Mouse (Mus musculus) liver, embryonic 12.5 days (tissue): Measurements from ENCODE around the gene Map7. TPM values are rescaled to one million over a fixed set of nuclear protein-coding genes. Genes with fewer than 3 reads are reported as not detected.

Experiments
- ATAC-seq: fragments of 200-750 bp; cut with Nextera tagmentation; 2 replicates; pipeline ENCODE4 v1.8.0; 2017; ENCODE audit warnings: moderate number of reproducible peaks, mild to moderate bottlenecking, moderate library complexity
- H3K27ac ChIP-seq: fragments of 300-500 bp; sonication (generic); 2 replicates; pipeline ENCODE4 v1.5.1; 2016; ENCODE audit warnings: mild to moderate bottlenecking
- H3K27me3 ChIP-seq: fragments of 300-500 bp; sonication (generic); replicated peaks from 2 replicates; pipeline ENCODE4 v1.6.1; 2016; ENCODE audit warnings: mild to moderate bottlenecking, moderate library complexity
- H3K36me3 ChIP-seq: fragments of 300-500 bp; sonication (generic); 2 replicates; pipeline ENCODE4 v1.6.1; 2016; ENCODE audit warnings: mild to moderate bottlenecking, moderate library complexity
- H3K4me1 ChIP-seq: fragments of 300-500 bp; sonication (generic); 2 replicates; pipeline ENCODE4 v1.6.1; 2016
- H3K4me2 ChIP-seq: fragments of 300-500 bp; sonication (generic); 2 replicates; pipeline ENCODE4 v1.6.1; 2016; ENCODE audit warnings: mild to moderate bottlenecking, moderate library complexity
- H3K4me3 ChIP-seq: fragments of 300-500 bp; sonication (generic); 2 replicates; pipeline ENCODE4 v1.5.1; 2016; ENCODE audit warnings: mild to moderate bottlenecking, moderate library complexity
- H3K9ac ChIP-seq: fragments of 300-500 bp; sonication (generic); 2 replicates; pipeline ENCODE4 v1.6.1; 2016; ENCODE audit warnings: mild to moderate bottlenecking, moderate library complexity
- H3K9me3 ChIP-seq: fragments of 300-500 bp; sonication (generic); replicated peaks from 2 replicates; pipeline ENCODE4 v1.6.1; 2016; ENCODE audit warnings: mild to moderate bottlenecking, moderate library complexity
- WGBS: fragments of 180-500 bp; shearing (Covaris S2); methylation state at CpG from one replicate; pipeline ENCODE4 v1.1.7; 2016; ENCODE audit not compliant: insufficient replicate concordance; 5-methylcytosine and 5-hydroxymethylcytosine counted together
- polyA plus RNA-seq: library from polyadenylated mRNA; unstranded; fragments of >200 nt; fragmentation: Nextera tagmentation; extraction: Ambion mirVana; gene quantifications from 2 replicates; pipeline ENCODE4 v1.2.1, GENCODE M21; 2016

Gene Map7
- polyA plus RNA-seq, 1 experiment from 2014 or later: 6.6 TPM

GRCm38 (mm10) chr10:20173733-20174132 is 25.5 kb downstream of the Map7 start:
- Histone ChIP-seq H3K4me3 (no peak overlapping the region), H3K4me1 (peaks cover 17% of the 10 kb centered on the region), H3K9ac (no peak overlapping the region), H3K27me3 (no peaks in the 10 kb centered on the region), H3K27ac (no peak overlapping the region), H3K9me3 (no peaks in the 10 kb centered on the region), H3K4me2 (no peak overlapping the region), H3K36me3 (no peaks in the 10 kb centered on the region)
- WGBS: 66% methylated on average over 4 of the region's 4 CpGs
- ATAC-seq: no peak

GRCm38 (mm10) chr10:20176054-20176453 is 27.8 kb downstream of the Map7 start:
- 60% methylated on average over 7 of the region's 7 CpGs for WGBS
- Histone ChIP-seq H3K4me2 (no peak overlapping the region), H3K27me3 (no peaks in the 10 kb centered on the region), H3K4me1 (peaks cover 21% of the 10 kb centered on the region), H3K9me3 (no peaks in the 10 kb centered on the region), H3K36me3 (no peaks in the 10 kb centered on the region), H3K27ac (no peak overlapping the region), H3K9ac (no peak overlapping the region), H3K4me3 (no peak overlapping the region)
- ATAC-seq: no peak

GRCm38 (mm10) chr10:20178807-20179605 is 30.7 kb downstream of the Map7 start:
- peak; percentile 65 for ATAC-seq
- Histone ChIP-seq H3K4me2 (peak overlapping the region; percentile 12; the same call in 1 of the 2 replicates), H3K36me3 (no peaks in the 10 kb centered on the region), H3K4me1 (peaks cover 41% of the 10 kb centered on the region), H3K27ac (no peak overlapping the region), H3K9ac (no peak overlapping the region), H3K27me3 (no peaks in the 10 kb centered on the region), H3K9me3 (no peaks in the 10 kb centered on the region), H3K4me3 (no peak overlapping the region)
- WGBS: 28% methylated on average over 12 of the region's 12 CpGs

- WGBS: 22% methylated on average over 10 of the region's 10 CpGs
- Histone ChIP-seq H3K9ac (no peak overlapping the region), H3K27ac (no peak overlapping the region), H3K4me3 (no peak overlapping the region), H3K4me2 (no peak overlapping the region), H3K4me1 (peaks cover 42% of the 10 kb centered on the region), H3K36me3 (no peaks in the 10 kb centered on the region), H3K27me3 (no peaks in the 10 kb centered on the region), H3K9me3 (no peaks in the 10 kb centered on the region)
- no peak for ATAC-seq
These were observed 32.9 kb downstream of the Map7 start for GRCm38 (mm10) chr10:20181198-20181597.

GRCm38 (mm10) chr10:20181680-20182399 is 33.6 kb downstream of the Map7 start:
- Histone ChIP-seq H3K9me3 (no peaks in the 10 kb centered on the region), H3K27me3 (no peaks in the 10 kb centered on the region), H3K36me3 (no peaks in the 10 kb centered on the region), H3K9ac (no peak overlapping the region), H3K4me3 (no peak overlapping the region), H3K4me2 (no peak overlapping the region), H3K4me1 (peaks cover 48% of the 10 kb centered on the region), H3K27ac (no peak overlapping the region)
- ATAC-seq: no peak
- 30% methylated on average over 11 of the region's 11 CpGs for WGBS

- Histone ChIP-seq H3K4me3 (no peak overlapping the region), H3K4me1 (peaks cover 48% of the 10 kb centered on the region), H3K9ac (no peak overlapping the region), H3K27me3 (no peaks in the 10 kb centered on the region), H3K9me3 (no peaks in the 10 kb centered on the region), H3K4me2 (no peak overlapping the region), H3K36me3 (no peaks in the 10 kb centered on the region), H3K27ac (no peak overlapping the region)
- WGBS: 60% methylated on average over 4 of the region's 4 CpGs
- no peak for ATAC-seq
These were observed 36.1 kb downstream of the Map7 start for GRCm38 (mm10) chr10:20184326-20184725.

GRCm38 (mm10) chr10:20185264-20185663 is 37.0 kb downstream of the Map7 start:
- Histone ChIP-seq H3K27me3 (no peaks in the 10 kb centered on the region), H3K4me3 (no peak overlapping the region), H3K4me2 (no peak overlapping the region), H3K36me3 (no peaks in the 10 kb centered on the region), H3K4me1 (peaks cover 50% of the 10 kb centered on the region), H3K9ac (no peak overlapping the region), H3K9me3 (no peaks in the 10 kb centered on the region), H3K27ac (no peak overlapping the region)
- 75% methylated on average over 4 of the region's 4 CpGs for WGBS
- ATAC-seq: no peak

GRCm38 (mm10) chr10:20185806-20186205 is 37.5 kb downstream of the Map7 start:
- ATAC-seq: no peak
- H3K4me3 ChIP-seq: no peak overlapping the region
- H3K4me1 ChIP-seq: peaks cover 54% of the 10 kb centered on the region
- no peak overlapping the region for H3K4me2 ChIP-seq
- H3K27ac ChIP-seq: no peak overlapping the region
- H3K36me3 ChIP-seq: no peaks in the 10 kb centered on the region
- H3K9me3 ChIP-seq: no peaks in the 10 kb centered on the region
- no peaks in the 10 kb centered on the region for H3K27me3 ChIP-seq
- WGBS: 83% methylated on average over 2 of the region's 2 CpGs
- H3K9ac ChIP-seq: no peak overlapping the region

- no peaks in the 10 kb centered on the region for H3K36me3 ChIP-seq
- 60% methylated on average over 5 of the region's 5 CpGs for WGBS
- no peak overlapping the region for H3K4me3 ChIP-seq
- H3K9me3 ChIP-seq: no peaks in the 10 kb centered on the region
- ATAC-seq: peak; percentile 27; the same call in 1 of the 2 replicates
- H3K4me1 ChIP-seq: peaks cover 44% of the 10 kb centered on the region
- H3K27me3 ChIP-seq: no peaks in the 10 kb centered on the region
- no peak overlapping the region for H3K9ac ChIP-seq
- H3K4me2 ChIP-seq: no peak overlapping the region
- no peak overlapping the region for H3K27ac ChIP-seq
These were observed 38.6 kb downstream of the Map7 start for GRCm38 (mm10) chr10:20186800-20187273.

- Histone ChIP-seq H3K27me3 (no peaks in the 10 kb centered on the region), H3K4me2 (no peak overlapping the region), H3K9me3 (no peaks in the 10 kb centered on the region), H3K9ac (no peak overlapping the region), H3K36me3 (no peaks in the 10 kb centered on the region), H3K4me3 (no peak overlapping the region), H3K4me1 (peaks cover 45% of the 10 kb centered on the region), H3K27ac (no peak overlapping the region)
- 36% methylated on average over 6 of the region's 6 CpGs for WGBS
- ATAC-seq: peak; percentile 65; the same call in 1 of the 2 replicates
These were observed 42.0 kb downstream of the Map7 start for GRCm38 (mm10) chr10:20190139-20190747.

- H3K36me3 ChIP-seq: no peaks in the 10 kb centered on the region
- H3K4me2 ChIP-seq: no peak overlapping the region
- no peaks in the 10 kb centered on the region for H3K9me3 ChIP-seq
- H3K9ac ChIP-seq: no peak overlapping the region
- no peak overlapping the region for H3K4me3 ChIP-seq
- no peaks in the 10 kb centered on the region for H3K27me3 ChIP-seq
- ATAC-seq: no peak
- 57% methylated on average over 13 of the region's 13 CpGs for WGBS
- peaks cover 28% of the 10 kb centered on the region for H3K4me1 ChIP-seq
- no peak overlapping the region for H3K27ac ChIP-seq
These were observed 46.7 kb downstream of the Map7 start for GRCm38 (mm10) chr10:20194847-20195540.
